Mouse (Mus musculus): ENCODE data around the gene Tyms. TPM values are rescaled to one million over a fixed set of nuclear protein-coding genes. Genes with fewer than 3 reads are reported as not detected.
"Not testable (repeated sequence)": the region's sequence is repeated elsewhere in the genome, so short reads cannot be mapped to it uniquely, and the experiment has no call there.

Gene Tyms
- polyA plus RNA-seq, 1 experiment, result 30.0 TPM

- WGBS, result 50% methylated on average over 6 of the region's 6 CpGs
- Histone ChIP-seq H3K27ac (ENCODE audit: insufficient read depth, low read length) (no peak overlapping the region), H3K4me3 (ENCODE audit: extremely low read depth, insufficient read depth, insufficient read length) (no peak overlapping the region), H3K4me1 (ENCODE audit: control insufficient read depth, insufficient read depth, insufficient read length) (peaks cover 5% of the 10 kb centered on the region; the same call in 1 of the 2 replicates), H3K27me3 (ENCODE audit: control insufficient read depth, insufficient read depth, low read length) (no peaks in the 10 kb centered on the region), H3K36me3 (ENCODE audit: control insufficient read depth, insufficient read depth, low read length) (no peaks in the 10 kb centered on the region; the same call in 1 of the 2 replicates)
- DNase-seq (ENCODE audit: low read depth in 1 of 2, low spot score in 2 of 2), result no peak
- TF ChIP-seq POLR2A (IDR thresholded peaks at IDR 0.05; ENCODE audit: low read depth, low read length) (no peak), CTCF (IDR thresholded peaks at IDR 0.05; ENCODE audit: extremely low read depth, insufficient read depth, insufficient read length, insufficient replicate concordance) (no peak)
Measured at GRCm38 (mm10) chr5:30071677-30072076, 1.7 kb downstream of the Tyms start.

GRCm38 (mm10) chr5:30067726-30068125, 5.7 kb downstream of the Tyms start:
- 72% methylated on average over 6 of the region's 6 CpGs for WGBS
- H3K27ac ChIP-seq (ENCODE audit: insufficient read depth, low read length), result no peak overlapping the region
- 0 out of 2 replicates have a peak, but pooled peaks cover 2% of the 10 kb centered on the region for H3K4me1 ChIP-seq (ENCODE audit: control insufficient read depth, insufficient read depth, insufficient read length)
- H3K36me3 ChIP-seq (ENCODE audit: control insufficient read depth, insufficient read depth, low read length), result peaks cover 2% of the 10 kb centered on the region
- H3K4me3 ChIP-seq (ENCODE audit: extremely low read depth, insufficient read depth, insufficient read length), result no peak overlapping the region
- DNase-seq (ENCODE audit: low read depth in 1 of 2, low spot score in 2 of 2), result no peak
- no peaks in the 10 kb centered on the region for H3K27me3 ChIP-seq (ENCODE audit: control insufficient read depth, insufficient read depth, low read length)
- TF ChIP-seq POLR2A (IDR thresholded peaks at IDR 0.05; ENCODE audit: low read depth, low read length) (no peak), CTCF (IDR thresholded peaks at IDR 0.05; ENCODE audit: extremely low read depth, insufficient read depth, insufficient read length, insufficient replicate concordance) (no peak)

- not testable (repeated sequence) for H3K36me3 ChIP-seq (ENCODE audit: control insufficient read depth, insufficient read depth, low read length); DNase-seq (ENCODE audit: low read depth in 1 of 2, low spot score in 2 of 2); H3K4me3 ChIP-seq (ENCODE audit: extremely low read depth, insufficient read depth, insufficient read length); H3K4me1 ChIP-seq (ENCODE audit: control insufficient read depth, insufficient read depth, insufficient read length); H3K27ac ChIP-seq (ENCODE audit: insufficient read depth, low read length); H3K27me3 ChIP-seq (ENCODE audit: control insufficient read depth, insufficient read depth, low read length)
- 89% methylated on average over 5 of the region's 5 CpGs for WGBS
Measured at GRCm38 (mm10) chr5:30059607-30060006, 13.8 kb downstream of the Tyms start.

- DNase-seq (ENCODE audit: low read depth in 1 of 2, low spot score in 2 of 2), result no peak
- H3K36me3 ChIP-seq (ENCODE audit: control insufficient read depth, insufficient read depth, low read length), result peaks cover 4% of the 10 kb centered on the region; the same call in 1 of the 2 replicates
- H3K27me3 ChIP-seq (ENCODE audit: control insufficient read depth, insufficient read depth, low read length), result no peaks in the 10 kb centered on the region
- H3K4me3 ChIP-seq (ENCODE audit: extremely low read depth, insufficient read depth, insufficient read length), result no peak overlapping the region
- no peak overlapping the region for H3K27ac ChIP-seq (ENCODE audit: insufficient read depth, low read length)
- TF ChIP-seq CTCF (IDR thresholded peaks at IDR 0.05; ENCODE audit: extremely low read depth, insufficient read depth, insufficient read length, insufficient replicate concordance) (no peak), POLR2A (IDR thresholded peaks at IDR 0.05; ENCODE audit: low read depth, low read length) (no peak)
- H3K4me1 ChIP-seq (ENCODE audit: control insufficient read depth, insufficient read depth, insufficient read length), result no peaks in the 10 kb centered on the region
- WGBS, result 95% methylated on average over 6 of the region's 6 CpGs
Measured at GRCm38 (mm10) chr5:30058216-30058731, 15.1 kb downstream of the Tyms start.

- WGBS, result 49% methylated on average over 4 of the region's 4 CpGs
- H3K4me1 ChIP-seq (ENCODE audit: control insufficient read depth, insufficient read depth, insufficient read length); H3K4me3 ChIP-seq (ENCODE audit: extremely low read depth, insufficient read depth, insufficient read length); H3K27me3 ChIP-seq (ENCODE audit: control insufficient read depth, insufficient read depth, low read length); DNase-seq (ENCODE audit: low read depth in 1 of 2, low spot score in 2 of 2); H3K27ac ChIP-seq (ENCODE audit: insufficient read depth, low read length); H3K36me3 ChIP-seq (ENCODE audit: control insufficient read depth, insufficient read depth, low read length): not testable (repeated sequence)
Measured at GRCm38 (mm10) chr5:30039841-30040240, 33.6 kb downstream of the Tyms start.

GRCm38 (mm10) chr5:30039324-30039723, 34.1 kb downstream of the Tyms start:
- not testable (repeated sequence) for H3K27me3 ChIP-seq (ENCODE audit: control insufficient read depth, insufficient read depth, low read length); H3K4me3 ChIP-seq (ENCODE audit: extremely low read depth, insufficient read depth, insufficient read length); DNase-seq (ENCODE audit: low read depth in 1 of 2, low spot score in 2 of 2); H3K4me1 ChIP-seq (ENCODE audit: control insufficient read depth, insufficient read depth, insufficient read length); H3K36me3 ChIP-seq (ENCODE audit: control insufficient read depth, insufficient read depth, low read length); H3K27ac ChIP-seq (ENCODE audit: insufficient read depth, low read length)
- WGBS, result 81% methylated on average over 5 of the region's 5 CpGs

GRCm38 (mm10) chr5:30037111-30037510, 36.3 kb downstream of the Tyms start:
- not testable (repeated sequence) for H3K27me3 ChIP-seq (ENCODE audit: control insufficient read depth, insufficient read depth, low read length); H3K36me3 ChIP-seq (ENCODE audit: control insufficient read depth, insufficient read depth, low read length); H3K4me1 ChIP-seq (ENCODE audit: control insufficient read depth, insufficient read depth, insufficient read length); DNase-seq (ENCODE audit: low read depth in 1 of 2, low spot score in 2 of 2); H3K4me3 ChIP-seq (ENCODE audit: extremely low read depth, insufficient read depth, insufficient read length); H3K27ac ChIP-seq (ENCODE audit: insufficient read depth, low read length)
- WGBS, result 85% methylated on average over 2 of the region's 2 CpGs

GRCm38 (mm10) chr5:30035862-30036261, 37.6 kb downstream of the Tyms start:
- H3K27ac ChIP-seq (ENCODE audit: insufficient read depth, low read length); H3K27me3 ChIP-seq (ENCODE audit: control insufficient read depth, insufficient read depth, low read length); H3K4me3 ChIP-seq (ENCODE audit: extremely low read depth, insufficient read depth, insufficient read length); DNase-seq (ENCODE audit: low read depth in 1 of 2, low spot score in 2 of 2); H3K36me3 ChIP-seq (ENCODE audit: control insufficient read depth, insufficient read depth, low read length); H3K4me1 ChIP-seq (ENCODE audit: control insufficient read depth, insufficient read depth, insufficient read length): not testable (repeated sequence)
- 46% methylated on average over 4 of the region's 4 CpGs for WGBS
